Mouse (Mus musculus): Measurements from ENCODE around the gene Myo1a. TPM values are rescaled to one million over a fixed set of nuclear protein-coding genes. Genes with fewer than 3 reads are reported as not detected.

Myo1a gene
- polyA plus RNA-seq, 1 experiment from 2014 or later, result 0.37 TPM

DNA sequence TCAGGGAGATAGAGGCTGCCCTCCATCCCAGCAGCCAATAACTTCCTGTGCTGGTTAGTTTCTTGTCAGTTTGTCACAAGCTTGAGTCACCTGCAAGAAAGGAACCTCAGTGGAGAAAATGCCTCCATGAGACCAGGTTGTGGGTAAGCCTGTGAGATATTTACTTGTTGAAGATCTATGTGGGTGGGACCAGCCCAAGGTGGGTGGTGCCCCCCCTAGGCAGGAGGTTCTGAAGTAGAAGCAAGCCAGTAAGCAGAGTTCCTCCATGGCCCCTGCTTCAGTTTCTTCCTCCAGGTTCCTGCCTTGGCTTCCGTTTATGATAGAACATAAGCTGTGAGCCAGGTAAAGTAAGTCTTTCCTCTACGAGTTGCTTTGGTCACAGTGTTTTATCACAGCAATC lies 31.3 kb downstream of the Myo1a start:
- Histone ChIP-seq H3K27me3 (ENCODE audit: control insufficient read depth, insufficient read depth, low read length) (no peaks in the 10 kb centered on the region), H3K36me3 (replicated peaks; ENCODE audit: control insufficient read depth, insufficient read depth) (peaks cover under 1% of the 10 kb centered on the region; the same call in 1 of the 2 replicates), H3K27ac (no peak overlapping the region), H3K9me3 (ENCODE audit: control insufficient read depth, low read length) (no peaks in the 10 kb centered on the region), H3K9ac (no peak overlapping the region), H3K4me3 (replicated peaks; ENCODE audit: low read length) (no peak overlapping the region), H3K4me2 (replicated peaks) (no peak overlapping the region), H3K4me1 (replicated peaks; ENCODE audit: control insufficient read depth, insufficient read depth, low read length) (peaks cover 12% of the 10 kb centered on the region)
- ATAC-seq (ENCODE audit: low FRiP score) (no peak), DNase-seq (ENCODE audit: low spot score) (no peak)
- 83% methylated on average over 2 of the region's 2 CpGs for WGBS

DNA sequence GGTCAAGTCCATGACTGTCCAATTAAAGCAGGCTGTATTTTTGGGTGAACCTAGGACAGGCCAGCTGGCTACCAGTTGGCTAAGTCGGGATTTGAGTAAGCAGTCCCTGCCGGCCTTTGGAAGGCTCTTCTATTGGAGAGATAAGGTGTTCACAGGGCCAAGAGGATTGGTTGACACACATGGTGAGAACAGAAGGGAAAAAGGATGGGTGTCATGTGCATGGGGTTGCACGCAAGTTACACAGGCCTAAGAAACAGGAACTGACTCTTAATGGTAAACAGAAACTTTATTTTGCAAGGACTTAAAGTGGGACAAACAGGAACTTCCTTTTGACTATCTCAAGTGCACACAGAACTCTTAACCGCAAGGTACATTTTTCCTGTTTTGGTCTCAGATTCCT lies 31.9 kb downstream of the Myo1a start:
- WGBS, result 80% methylated on average over 4 of the region's 4 CpGs
- Histone ChIP-seq H3K9me3 (ENCODE audit: control insufficient read depth, low read length) (no peaks in the 10 kb centered on the region), H3K4me2 (replicated peaks) (no peak overlapping the region), H3K9ac (no peak overlapping the region), H3K27ac (no peak overlapping the region), H3K27me3 (ENCODE audit: control insufficient read depth, insufficient read depth, low read length) (no peaks in the 10 kb centered on the region), H3K4me3 (replicated peaks; ENCODE audit: low read length) (no peak overlapping the region), H3K36me3 (replicated peaks; ENCODE audit: control insufficient read depth, insufficient read depth) (peaks cover 7% of the 10 kb centered on the region), H3K4me1 (replicated peaks; ENCODE audit: control insufficient read depth, insufficient read depth, low read length) (peaks cover 12% of the 10 kb centered on the region)
- DNase-seq (ENCODE audit: low spot score) (no peak), ATAC-seq (ENCODE audit: low FRiP score) (no peak)

DNA sequence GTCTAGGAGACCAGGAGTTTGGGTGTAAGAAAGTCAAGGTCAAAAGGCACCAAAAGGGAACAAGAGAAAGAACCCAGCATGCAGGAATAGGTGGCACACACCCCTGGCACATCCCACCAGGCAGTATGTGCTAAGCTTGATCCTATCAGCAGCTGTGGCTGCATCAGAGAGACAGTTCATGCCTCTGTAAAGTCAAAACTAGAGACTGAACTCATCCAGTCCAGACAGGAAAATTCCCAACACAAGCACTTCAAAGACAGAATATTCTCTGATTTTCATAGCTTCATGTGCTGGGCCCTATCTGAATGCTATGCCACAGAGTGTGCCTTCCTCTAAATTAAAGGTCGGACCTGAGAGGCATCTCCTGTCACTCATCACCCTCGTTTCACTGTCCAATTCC lies 32.6 kb downstream of the Myo1a start:
- Histone ChIP-seq H3K4me2 (replicated peaks) (no peak overlapping the region), H3K4me1 (replicated peaks; ENCODE audit: control insufficient read depth, insufficient read depth, low read length) (peaks cover 12% of the 10 kb centered on the region), H3K27me3 (ENCODE audit: control insufficient read depth, insufficient read depth, low read length) (no peaks in the 10 kb centered on the region), H3K27ac (no peak overlapping the region), H3K9me3 (ENCODE audit: control insufficient read depth, low read length) (no peaks in the 10 kb centered on the region), H3K9ac (no peak overlapping the region), H3K4me3 (replicated peaks; ENCODE audit: low read length) (no peak overlapping the region), H3K36me3 (replicated peaks; ENCODE audit: control insufficient read depth, insufficient read depth) (peaks cover 14% of the 10 kb centered on the region)
- DNase-seq (ENCODE audit: low spot score) (no peak), ATAC-seq (ENCODE audit: low FRiP score) (no peak)
- 21% methylated on average over 2 of the region's 2 CpGs for WGBS

DNA sequence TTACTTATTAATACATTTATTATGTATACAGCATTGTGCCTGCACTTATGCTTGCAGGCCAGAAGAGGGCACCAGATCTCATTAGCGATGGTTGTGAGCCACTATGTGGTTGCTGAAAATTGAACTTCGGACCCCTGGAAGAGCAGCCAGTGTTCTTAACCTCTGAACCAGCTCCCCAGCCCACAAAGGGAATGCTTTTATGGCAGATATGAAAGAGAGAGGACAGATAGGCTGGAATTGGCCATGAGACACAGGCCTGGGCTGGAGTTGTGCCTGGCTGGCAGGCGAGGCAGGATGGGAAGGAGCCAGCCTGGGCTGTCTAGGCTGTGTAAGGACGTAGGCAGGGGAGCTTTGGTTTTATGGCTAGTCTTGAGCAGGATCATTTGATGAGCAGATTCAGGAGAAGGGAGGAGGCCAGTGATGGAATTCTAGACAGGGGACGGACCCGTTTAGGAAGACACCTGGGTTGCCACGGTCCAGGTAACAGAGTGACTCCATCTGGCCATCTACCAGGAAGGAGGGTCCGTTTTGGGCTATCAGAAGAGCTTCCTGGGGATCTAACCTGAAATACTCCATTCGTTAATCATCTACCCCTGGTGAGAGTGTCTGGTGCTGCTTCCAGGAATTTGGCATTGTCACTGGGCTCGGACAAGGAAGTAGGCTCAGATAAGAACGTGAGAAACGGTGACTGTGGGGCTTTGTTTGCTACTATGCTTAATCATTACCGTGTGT lies 33.3 kb downstream of the Myo1a start:
- H3K4me1 ChIP-seq (replicated peaks; ENCODE audit: control insufficient read depth, insufficient read depth, low read length), result peaks cover 12% of the 10 kb centered on the region
- H3K4me2 ChIP-seq (replicated peaks), result peak overlapping the region; percentile 69
- no peak for DNase-seq (ENCODE audit: low spot score)
- H3K27ac ChIP-seq, result no peak overlapping the region
- no peaks in the 10 kb centered on the region for H3K27me3 ChIP-seq (ENCODE audit: control insufficient read depth, insufficient read depth, low read length)
- no peaks in the 10 kb centered on the region for H3K9me3 ChIP-seq (ENCODE audit: control insufficient read depth, low read length)
- H3K36me3 ChIP-seq (replicated peaks; ENCODE audit: control insufficient read depth, insufficient read depth), result peaks cover 21% of the 10 kb centered on the region
- H3K9ac ChIP-seq, result 0 out of 2 replicates have a peak overlapping the region, but pooled peaks have one; percentile 97
- no peak for ATAC-seq (ENCODE audit: low FRiP score)
- whole genome bisulfite sequencing, result 53% methylated on average over 13 of the region's 13 CpGs
- H3K4me3 ChIP-seq (replicated peaks; ENCODE audit: low read length), result peak overlapping the region; percentile 89

DNA sequence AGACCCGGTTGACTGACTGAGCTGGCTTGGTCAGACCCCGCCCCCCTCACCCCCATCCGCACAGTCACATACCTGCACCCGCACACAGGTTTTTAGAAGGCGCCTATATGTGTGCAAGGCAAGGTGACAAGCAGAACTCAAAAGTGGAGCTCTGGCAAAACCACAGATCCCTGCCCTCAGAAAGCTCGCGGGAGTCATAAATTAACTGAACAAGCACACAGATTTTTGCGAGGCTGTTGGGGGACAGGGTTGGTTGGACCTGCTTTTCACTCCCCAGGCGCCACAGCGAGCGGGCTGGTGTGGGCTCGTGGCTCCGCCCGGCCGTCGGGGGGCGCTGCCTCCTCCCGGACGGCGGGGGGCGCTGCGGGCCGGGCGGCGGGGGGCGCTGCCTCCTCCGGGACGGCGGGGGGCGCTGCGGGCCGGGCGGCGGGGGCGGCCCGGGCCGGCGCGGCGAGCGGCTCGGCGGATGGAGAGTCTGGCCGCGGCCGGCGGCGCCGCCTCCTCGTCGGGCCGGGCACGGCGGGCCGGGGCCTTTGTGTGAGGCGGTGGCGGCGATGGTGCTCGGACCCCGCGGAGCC lies 34.2 kb downstream of the Myo1a start, which contains the start of gene Zbtb39:
TSS of gene Zbtb39 (plus strand) at position 456 of the 578 bp plus-strand sequence.
- WGBS, result 1% methylated on average over 29 of the region's 61 CpGs
- peak; percentile 72 for DNase-seq (ENCODE audit: low spot score)
- Histone ChIP-seq H3K4me3 (replicated peaks; ENCODE audit: low read length) (peak within 1 kb of the TSS; percentile 89), H3K4me1 (replicated peaks; ENCODE audit: control insufficient read depth, insufficient read depth, low read length) (peaks cover 12% of the 10 kb centered on the region), H3K9me3 (ENCODE audit: control insufficient read depth, low read length) (no peaks in the 10 kb centered on the region), H3K36me3 (replicated peaks; ENCODE audit: control insufficient read depth, insufficient read depth) (peaks cover 30% of the 10 kb centered on the region), H3K27me3 (ENCODE audit: control insufficient read depth, insufficient read depth, low read length) (no peaks in the 10 kb centered on the region), H3K4me2 (replicated peaks) (peak within 1 kb of the TSS; percentile 69), H3K27ac (peak within 1 kb of the TSS; percentile 73), H3K9ac (peak within 1 kb of the TSS; percentile 97)
- ATAC-seq (ENCODE audit: low FRiP score), result peak; percentile 88

DNA sequence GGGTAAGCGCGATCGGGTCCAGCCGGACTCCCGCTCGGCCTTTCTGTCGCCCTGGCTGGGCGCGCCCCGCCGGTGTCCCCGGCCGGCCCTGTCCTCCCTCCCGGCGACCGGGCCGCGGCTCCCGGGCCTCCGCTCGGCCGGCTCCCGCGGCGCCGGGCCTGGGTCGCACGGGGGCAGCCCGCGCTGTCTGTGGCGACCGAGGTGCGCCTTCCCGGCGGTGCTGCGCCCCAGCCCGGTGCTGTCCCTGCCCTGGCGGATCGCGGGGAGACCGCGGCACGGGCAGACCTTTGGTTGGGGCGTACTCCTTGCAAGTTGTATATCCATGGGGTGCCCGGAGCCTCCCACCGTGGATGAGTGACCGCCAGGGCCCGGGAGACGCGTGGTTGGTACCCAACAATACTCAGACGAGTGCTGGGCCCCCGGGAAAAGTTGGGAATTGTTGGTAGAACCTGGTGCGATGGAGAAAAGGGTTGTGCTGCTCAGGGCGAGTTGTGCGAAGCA lies 34.7 kb downstream of the Myo1a start:
- Histone ChIP-seq H3K4me1 (replicated peaks; ENCODE audit: control insufficient read depth, insufficient read depth, low read length) (peaks cover 12% of the 10 kb centered on the region), H3K9me3 (ENCODE audit: control insufficient read depth, low read length) (no peaks in the 10 kb centered on the region), H3K27me3 (ENCODE audit: control insufficient read depth, insufficient read depth, low read length) (no peaks in the 10 kb centered on the region), H3K36me3 (replicated peaks; ENCODE audit: control insufficient read depth, insufficient read depth) (peaks cover 35% of the 10 kb centered on the region), H3K27ac (peak overlapping the region; percentile 73), H3K4me3 (replicated peaks; ENCODE audit: low read length) (peak overlapping the region; percentile 89), H3K4me2 (replicated peaks) (peak overlapping the region; percentile 69), H3K9ac (peak overlapping the region; percentile 97)
- WGBS, result under 1% methylated on average over 51 of the region's 55 CpGs
- ATAC-seq (ENCODE audit: low FRiP score) (peak; percentile 74), DNase-seq (ENCODE audit: low spot score) (no peak)

DNA sequence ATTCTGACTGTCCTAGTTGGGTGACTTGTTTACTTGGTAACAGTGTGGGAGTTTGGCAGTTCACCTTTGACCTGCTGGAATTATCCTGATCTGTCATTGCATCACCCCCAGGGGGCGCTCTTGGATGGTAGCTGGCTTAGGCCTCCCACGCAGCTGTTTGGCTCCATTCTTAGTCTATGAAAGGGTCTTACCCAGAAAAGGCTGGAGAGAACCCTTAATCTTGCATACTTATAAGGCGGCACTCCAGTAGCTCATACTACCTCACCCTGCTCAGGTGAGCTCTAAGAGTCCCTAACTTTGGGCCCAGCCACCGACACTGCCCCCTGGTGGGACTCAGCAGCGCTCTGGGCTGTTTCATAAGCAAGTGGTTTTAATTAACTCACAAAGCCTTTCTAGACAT lies 39.7 kb downstream of the Myo1a start:
- no peak overlapping the region for H3K9ac ChIP-seq
- H3K27me3 ChIP-seq (ENCODE audit: control insufficient read depth, insufficient read depth, low read length), result no peaks in the 10 kb centered on the region
- no peak overlapping the region for H3K4me3 ChIP-seq (replicated peaks; ENCODE audit: low read length)
- H3K27ac ChIP-seq, result no peak overlapping the region
- ATAC-seq (ENCODE audit: low FRiP score) (no peak), DNase-seq (ENCODE audit: low spot score) (no peak)
- no peak overlapping the region for H3K4me2 ChIP-seq (replicated peaks)
- WGBS, result 68% methylated on average over 5 of the region's 5 CpGs
- peaks cover 20% of the 10 kb centered on the region for H3K4me1 ChIP-seq (replicated peaks; ENCODE audit: control insufficient read depth, insufficient read depth, low read length)
- no peaks in the 10 kb centered on the region for H3K9me3 ChIP-seq (ENCODE audit: control insufficient read depth, low read length)
- peaks cover 68% of the 10 kb centered on the region for H3K36me3 ChIP-seq (replicated peaks; ENCODE audit: control insufficient read depth, insufficient read depth)

DNA sequence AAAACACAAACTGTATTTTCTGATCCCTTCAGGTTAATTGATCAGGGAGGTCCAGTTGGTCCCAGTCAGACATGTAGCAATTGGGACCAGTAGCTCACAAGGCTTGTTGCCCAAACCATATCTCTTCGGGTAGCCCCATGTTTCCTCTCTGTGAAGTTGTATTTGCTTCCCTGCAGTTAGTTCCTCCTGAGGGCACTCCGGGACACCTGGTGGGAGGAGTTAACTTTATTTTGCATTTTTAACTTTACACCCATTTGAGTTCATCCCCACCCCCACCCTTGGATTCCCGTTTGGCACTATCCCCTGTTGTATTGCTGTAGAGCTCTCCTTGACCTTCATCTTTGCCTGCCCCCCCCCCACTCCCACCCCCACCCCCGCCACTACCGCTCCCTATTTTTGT lies 40.9 kb downstream of the Myo1a start:
- 90% methylated on average over 5 of the region's 5 CpGs for WGBS
- ATAC-seq (ENCODE audit: low FRiP score), result no peak
- Histone ChIP-seq H3K36me3 (replicated peaks; ENCODE audit: control insufficient read depth, insufficient read depth) (peaks cover 68% of the 10 kb centered on the region), H3K27ac (no peak overlapping the region), H3K27me3 (ENCODE audit: control insufficient read depth, insufficient read depth, low read length) (no peaks in the 10 kb centered on the region), H3K4me1 (replicated peaks; ENCODE audit: control insufficient read depth, insufficient read depth, low read length) (peaks cover 10% of the 10 kb centered on the region), H3K4me2 (replicated peaks) (no peak overlapping the region), H3K4me3 (replicated peaks; ENCODE audit: low read length) (no peak overlapping the region), H3K9me3 (ENCODE audit: control insufficient read depth, low read length) (no peaks in the 10 kb centered on the region), H3K9ac (no peak overlapping the region)
- DNase-seq (ENCODE audit: low spot score), result no peak

DNA sequence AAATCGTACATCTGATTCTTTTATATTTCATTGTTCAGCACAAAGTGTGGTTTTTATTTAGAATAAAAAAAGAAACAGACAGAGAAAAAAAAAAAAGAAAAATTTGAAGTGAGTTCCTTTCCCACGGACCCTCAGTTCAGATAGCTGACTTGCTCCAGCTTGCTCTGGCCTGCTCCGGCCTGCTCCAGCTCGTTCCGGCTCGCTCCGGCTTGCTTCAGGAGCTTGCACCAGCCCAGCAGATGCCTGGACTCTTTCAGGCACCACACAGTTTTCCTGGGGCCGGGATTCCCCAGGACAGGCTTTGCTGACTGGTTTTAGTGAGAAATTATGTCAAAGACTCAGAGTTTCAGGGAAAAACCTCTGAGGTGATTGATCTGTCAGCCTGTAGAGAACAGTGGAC lies 42.3 kb downstream of the Myo1a start:
- H3K4me2 ChIP-seq (replicated peaks), result no peak overlapping the region
- 0 out of 2 replicates have a peak, but pooled peaks cover 8% of the 10 kb centered on the region for H3K4me1 ChIP-seq (replicated peaks; ENCODE audit: control insufficient read depth, insufficient read depth, low read length)
- 93% methylated on average over 8 of the region's 8 CpGs for WGBS
- H3K27me3 ChIP-seq (ENCODE audit: control insufficient read depth, insufficient read depth, low read length), result no peaks in the 10 kb centered on the region
- no peak overlapping the region for H3K27ac ChIP-seq
- DNase-seq (ENCODE audit: low spot score) (no peak), ATAC-seq (ENCODE audit: low FRiP score) (no peak)
- H3K9me3 ChIP-seq (ENCODE audit: control insufficient read depth, low read length), result no peaks in the 10 kb centered on the region
- no peak overlapping the region for H3K9ac ChIP-seq
- no peak overlapping the region for H3K4me3 ChIP-seq (replicated peaks; ENCODE audit: low read length)
- peaks cover 57% of the 10 kb centered on the region for H3K36me3 ChIP-seq (replicated peaks; ENCODE audit: control insufficient read depth, insufficient read depth)
